Mouse (Mus musculus) mouse trophoblast stem cell (cell line): Measurements from ENCODE around the gene Ice2.

Source experiments
- in situ Hi-C, 2 experiments: fragments of 300-500 bp; cut with MseI, MboI; formaldehyde crosslinking; loops; 2 replicates in 1 of 2; 3 replicates in 1 of 2; pipeline ENCODE4 v1.15.1; 2025

The Ice2 gene

DNA sequence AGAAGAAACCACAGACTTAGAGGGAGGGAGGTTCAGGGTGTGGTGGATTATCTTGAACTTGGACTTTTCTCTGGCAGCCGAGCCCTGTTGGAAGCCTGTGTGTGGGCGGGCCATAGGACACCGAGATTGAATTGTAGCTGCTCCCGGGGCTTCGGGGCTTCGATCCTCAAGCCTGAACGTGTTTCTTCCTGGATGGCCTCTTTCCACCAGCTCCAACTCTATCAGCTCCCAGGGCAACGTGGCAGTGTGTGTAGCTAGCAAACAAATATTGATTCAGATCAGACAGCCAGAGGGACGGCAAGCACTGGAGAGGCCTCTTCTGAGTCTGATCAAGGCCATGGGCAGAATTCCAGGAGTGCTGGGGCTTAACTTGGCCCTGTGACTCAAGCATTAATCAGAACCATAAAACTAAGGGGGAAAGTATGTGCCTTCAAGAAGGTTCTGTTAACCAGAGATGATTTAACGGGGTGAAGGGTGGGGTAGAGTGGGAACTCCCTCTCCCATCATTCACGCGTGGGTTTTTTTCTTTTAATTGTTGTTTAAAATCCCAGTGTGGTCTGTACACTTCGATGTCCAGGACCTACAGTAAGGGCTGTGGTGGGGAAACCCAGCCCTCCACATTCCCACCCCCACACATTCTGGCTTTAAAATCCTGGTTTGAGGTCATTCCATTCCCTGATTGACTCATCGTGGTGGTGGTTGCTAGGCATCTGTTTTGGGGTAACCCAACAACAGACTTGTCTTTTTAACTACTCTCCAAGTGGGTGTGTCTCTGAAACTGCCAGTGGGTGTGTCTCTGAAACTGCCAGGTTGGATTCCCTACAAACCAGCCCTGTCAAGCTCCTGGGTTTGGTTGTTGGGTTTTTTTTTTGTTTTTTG lies 60.3 kb downstream of the Ice2 start:
- in situ Hi-C loops = no loop called here

DNA sequence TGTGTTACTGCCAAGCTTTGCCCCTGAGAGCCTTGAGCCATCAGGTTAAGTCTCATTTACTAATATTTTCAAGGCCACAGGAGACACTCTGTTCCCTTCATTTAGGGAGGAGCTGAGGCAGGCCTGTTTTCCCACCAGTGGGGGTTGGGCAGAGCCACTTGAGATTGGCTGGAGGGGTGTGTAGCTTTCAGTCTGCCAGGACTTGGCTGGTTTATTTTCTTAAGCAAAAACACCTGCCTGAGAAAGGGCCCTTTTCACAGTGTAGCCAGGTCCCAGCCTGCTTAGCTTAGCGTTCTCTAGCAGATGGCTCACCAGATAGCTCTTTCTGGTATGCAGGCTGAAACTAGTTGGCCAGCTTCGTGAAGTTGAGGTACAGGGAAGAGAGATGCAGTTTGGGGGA lies 61.3 kb downstream of the Ice2 start:
- in situ Hi-C loops = no loop called here

DNA sequence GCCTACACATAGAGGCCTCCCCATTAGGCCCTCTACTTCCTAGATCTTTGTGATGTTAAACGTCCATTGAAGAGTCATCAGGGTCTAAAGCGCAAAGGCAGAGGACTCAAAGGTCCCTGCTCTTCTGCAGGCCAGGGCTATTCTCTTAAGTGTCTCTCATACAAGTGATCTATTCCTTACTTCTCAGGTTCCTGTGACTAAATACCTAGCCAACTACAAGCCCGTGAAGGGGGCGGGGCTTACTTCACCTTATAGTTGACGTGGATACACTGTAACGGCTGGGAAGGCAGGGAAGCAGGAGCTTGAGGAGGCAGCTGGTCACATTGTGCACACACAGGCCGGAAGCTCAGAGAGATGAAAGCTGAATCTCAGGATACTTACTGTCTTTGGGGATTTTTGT lies 62.2 kb downstream of the Ice2 start:
- in situ Hi-C loops = no loop called here

DNA sequence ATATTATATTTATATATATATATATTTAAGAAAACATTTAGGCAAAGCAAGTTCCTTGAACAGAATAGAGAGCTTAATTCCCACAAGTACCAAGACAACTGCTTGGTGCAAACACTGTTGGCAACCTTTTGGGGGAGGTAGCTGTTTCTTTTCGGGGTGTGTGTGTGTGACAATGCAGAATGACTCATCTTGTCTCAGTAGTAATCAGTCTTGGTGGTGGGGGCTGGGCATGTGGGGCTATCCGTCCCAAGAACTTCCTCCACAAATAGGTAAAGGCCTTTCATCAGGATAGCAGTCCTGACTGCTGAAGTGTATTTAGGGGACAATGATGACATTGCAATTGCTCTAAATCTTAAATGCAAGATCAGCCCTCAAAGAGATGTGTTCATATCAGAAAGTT lies 65.3 kb downstream of the Ice2 start:
- in situ Hi-C loops = no loop called here

DNA sequence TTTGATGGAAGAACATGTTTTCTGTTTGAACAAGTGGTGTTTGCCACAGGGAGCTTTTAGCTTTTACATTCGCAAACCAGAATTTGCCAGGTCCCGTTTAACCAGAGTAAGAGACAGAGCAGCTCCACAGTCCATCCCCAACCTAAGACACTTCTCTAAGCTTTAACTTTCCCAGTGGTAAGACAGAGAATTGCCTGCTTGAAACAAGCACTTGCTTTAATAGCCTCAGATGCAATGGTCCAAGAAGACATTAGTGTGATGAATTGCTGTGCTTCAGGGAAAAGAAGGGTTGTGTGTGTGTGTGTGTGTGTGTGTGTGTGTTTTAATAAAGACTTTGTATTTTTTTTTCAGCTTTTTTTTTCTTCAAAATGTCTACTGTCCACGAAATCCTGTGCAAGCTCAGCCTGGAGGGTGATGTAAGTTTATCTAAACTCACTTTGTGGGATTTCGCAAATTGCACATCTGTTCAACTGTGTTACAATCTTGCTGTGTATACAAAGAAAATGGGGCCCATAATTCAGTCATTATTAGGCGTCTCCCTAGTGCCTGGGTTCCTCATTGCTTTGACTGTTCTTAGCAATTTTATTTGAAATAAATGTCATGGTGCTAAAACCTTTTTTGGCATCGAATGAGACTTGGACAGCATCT lies 66.5 kb downstream of the Ice2 start:
- in situ Hi-C loops = no loop called here

DNA sequence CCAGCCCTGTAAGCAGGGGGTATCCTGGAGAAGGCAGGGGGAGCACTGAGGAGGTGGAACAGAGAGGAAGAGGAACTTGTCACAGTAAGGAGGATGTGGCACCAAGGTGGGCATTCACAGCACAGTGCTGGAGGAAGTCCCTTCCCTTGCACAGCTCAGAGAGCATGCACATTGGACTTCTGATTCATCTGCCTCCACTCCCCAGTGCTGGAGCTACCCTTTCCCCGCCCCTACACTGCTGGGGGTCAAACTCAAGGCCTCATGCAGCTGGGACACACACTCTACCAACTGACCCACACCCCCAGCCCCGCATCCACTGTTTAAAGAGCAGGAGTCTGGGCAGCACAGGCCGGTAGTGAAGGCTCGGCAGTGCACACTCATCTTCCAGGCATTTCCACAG lies 68.4 kb downstream of the Ice2 start:
- in situ Hi-C loops = no loop called here

DNA sequence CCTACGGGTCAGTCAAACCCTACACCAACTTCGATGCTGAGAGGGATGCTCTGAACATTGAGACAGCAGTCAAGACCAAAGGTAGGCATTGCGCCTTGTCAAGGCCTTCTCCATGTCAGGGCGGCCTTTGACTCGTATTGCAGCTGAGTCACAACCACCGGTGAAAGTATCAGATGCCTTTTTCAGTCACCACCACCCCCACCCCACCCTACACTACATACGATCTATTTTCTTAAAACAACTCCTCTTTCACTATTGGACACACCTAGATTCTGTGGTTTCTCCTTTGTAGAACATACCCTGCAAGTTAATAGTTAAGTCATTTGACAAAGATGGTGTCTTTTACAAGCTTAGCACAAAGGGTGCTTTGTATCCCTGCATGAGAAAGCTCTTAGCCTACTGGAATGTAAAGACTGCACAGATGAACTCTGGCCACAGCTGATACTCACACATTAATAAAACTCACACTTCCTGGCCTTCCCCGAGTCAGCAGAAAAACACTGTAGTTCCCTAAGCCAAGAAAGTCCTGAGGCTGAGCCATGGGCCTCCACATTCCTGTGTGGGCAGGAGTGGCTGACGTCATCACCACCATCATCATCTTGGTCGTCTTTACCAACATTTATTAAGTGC lies 69.7 kb downstream of the Ice2 start:
- in situ Hi-C loops = no loop called here

DNA sequence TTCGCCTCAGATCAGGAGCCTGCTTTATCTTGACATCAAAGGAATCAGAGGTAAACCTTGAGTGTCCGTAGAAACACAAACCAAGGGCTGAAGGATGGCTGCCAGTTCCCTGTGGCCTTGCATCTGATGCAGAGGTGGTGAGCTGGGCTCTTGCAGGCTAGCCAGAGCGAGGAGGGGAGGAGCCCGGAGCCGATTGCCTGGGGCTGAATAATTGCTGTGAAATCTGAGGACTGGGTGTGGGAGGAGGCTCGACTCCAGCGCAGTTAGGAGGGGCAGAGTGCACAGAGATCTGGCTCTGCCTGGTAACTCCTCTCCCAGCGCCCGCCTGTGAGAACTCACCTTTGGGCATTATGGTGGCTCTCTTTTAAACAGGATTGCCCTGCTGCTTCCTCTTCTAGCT lies 71.3 kb downstream of the Ice2 start:
- in situ Hi-C loops = no loop called here

DNA sequence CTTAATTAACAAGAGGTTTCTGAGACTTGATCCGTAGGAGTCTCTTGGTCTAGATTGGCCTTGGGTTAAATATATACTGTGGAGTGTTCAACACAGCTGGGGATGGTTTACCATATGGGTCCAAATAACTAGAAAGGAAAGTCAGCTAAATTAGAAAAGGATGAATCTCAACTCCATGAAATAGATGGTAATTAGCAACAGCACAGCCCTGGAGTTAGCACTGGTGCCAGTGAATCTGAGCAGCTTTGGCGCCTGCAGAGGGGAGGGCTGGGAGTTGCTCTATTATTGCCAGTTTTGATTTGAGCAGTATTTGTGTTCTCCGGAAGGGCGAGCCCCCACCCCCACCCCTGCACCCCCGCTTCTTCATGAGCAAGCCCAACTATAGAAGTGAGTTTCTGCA lies 72.7 kb downstream of the Ice2 start:
- in situ Hi-C loops = no loop called here

DNA sequence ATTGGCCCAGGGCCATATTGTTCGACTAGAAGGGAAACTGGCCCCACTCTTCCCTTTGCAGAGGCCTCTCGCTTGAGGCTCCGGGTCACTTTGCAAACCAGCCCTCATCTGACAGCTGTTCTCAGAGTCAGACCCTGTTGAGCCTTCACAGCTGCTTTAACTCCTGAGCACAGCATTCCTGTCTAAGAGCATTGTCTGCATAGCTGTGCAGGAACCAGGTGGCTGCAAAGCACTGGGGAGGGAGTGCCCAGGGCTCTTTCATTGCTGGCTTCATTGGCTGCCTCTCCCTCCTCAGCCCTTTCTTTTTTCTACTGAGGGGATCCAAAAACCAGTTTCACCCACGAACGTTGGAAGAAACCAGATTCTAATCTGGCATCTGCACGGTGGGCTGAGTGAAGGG lies 73.2 kb downstream of the Ice2 start:
- in situ Hi-C loops = no loop called here

DNA sequence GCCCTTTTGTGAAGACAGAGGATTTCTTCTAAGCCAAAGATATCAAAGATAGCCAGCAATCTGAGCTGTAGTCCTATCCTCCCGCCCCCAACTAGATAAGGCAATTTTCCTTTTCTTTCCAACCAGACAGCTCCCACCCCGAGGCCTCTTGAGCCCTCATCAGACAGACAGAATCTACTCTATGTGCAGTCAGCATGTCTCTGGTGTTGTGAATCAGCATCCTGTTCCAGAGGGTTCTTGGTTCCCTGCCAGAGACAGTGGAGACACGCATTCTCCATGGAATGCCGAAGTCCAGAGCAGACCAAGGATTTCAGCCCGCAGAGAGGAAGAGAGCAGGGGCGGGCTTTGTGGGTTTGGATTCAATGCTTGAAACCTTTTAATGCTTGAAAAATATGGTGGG lies 75.0 kb downstream of the Ice2 start:
- in situ Hi-C loops = no loop called here

DNA sequence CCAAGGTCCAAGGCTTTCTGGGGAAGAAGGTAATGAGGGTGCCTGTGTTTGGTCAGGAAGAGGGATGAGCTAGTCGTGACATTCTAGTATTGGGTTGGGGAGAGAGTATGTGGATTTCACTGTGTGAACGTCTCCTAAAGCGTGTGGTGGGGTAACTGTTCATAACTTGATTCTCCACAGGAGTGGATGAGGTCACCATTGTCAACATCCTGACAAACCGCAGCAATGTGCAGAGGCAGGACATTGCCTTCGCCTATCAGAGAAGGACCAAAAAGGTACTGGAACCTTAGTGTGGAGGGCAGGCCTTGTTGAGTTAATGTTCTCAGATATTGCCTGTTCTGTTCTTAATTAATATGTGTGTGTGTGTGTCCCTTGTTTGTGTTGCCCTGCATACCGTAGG lies 78.2 kb downstream of the Ice2 start:
- in situ Hi-C loops = loop anchor here in 1 of 2 experiments (25.0 kb wide), 1 partner anchor 114 kb away; no protein-coding TSS in a partner anchor

DNA sequence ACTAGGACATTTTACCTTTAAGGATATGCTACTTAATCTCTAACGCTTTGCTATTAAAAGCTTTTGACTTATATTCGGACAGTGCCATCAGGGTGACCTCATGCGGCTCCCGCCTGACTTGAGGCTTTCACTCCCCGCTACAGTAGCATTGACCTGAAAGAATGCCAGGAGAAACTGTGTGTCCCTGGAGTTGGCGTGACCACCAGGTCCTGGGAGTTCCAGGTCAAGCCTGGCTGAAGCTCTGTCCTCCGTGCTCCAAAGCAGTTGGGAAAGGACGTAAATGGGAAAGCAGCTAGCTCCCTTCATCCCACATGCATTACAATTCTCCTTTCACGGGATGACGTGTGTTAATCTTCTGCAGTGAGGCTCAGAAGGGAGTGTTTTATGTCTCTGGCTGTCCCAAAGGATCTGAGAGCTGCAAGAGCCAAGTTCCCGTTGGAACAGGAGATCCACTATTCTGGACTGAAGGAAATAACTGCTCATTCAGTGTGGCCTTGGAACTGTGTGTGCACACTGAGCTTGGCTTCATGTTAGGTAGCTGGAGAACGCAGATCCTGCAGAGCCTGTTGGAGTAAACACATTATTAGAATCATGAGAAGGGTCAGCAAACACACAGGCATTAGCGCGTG lies 79.6 kb downstream of the Ice2 start:
- in situ Hi-C loops = loop anchor here in 1 of 2 experiments (25.0 kb wide), 1 partner anchor 115 kb away; no protein-coding TSS in a partner anchor

DNA sequence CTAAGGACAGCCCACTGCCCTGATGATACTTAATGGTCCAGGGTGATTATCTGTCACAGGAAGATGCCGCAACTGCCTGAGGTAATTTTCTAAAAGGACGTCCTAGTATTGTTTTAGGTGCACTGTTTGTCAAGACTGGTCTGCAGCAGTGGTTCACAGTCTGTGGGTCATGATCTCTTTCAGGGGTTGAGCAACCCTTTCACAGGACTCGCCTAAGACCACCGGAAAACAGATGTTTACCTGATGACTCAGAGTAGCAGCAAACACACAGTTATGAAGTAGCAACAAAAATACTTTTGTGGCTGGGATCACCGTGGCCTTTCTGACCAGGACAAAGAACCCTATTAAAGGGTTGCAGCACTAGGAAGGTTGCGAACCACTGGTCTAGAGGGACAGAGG lies 80.1 kb downstream of the Ice2 start:
- in situ Hi-C loops = loop anchor here in 1 of 2 experiments (25.0 kb wide), 1 partner anchor 116 kb away; no protein-coding TSS in a partner anchor

DNA sequence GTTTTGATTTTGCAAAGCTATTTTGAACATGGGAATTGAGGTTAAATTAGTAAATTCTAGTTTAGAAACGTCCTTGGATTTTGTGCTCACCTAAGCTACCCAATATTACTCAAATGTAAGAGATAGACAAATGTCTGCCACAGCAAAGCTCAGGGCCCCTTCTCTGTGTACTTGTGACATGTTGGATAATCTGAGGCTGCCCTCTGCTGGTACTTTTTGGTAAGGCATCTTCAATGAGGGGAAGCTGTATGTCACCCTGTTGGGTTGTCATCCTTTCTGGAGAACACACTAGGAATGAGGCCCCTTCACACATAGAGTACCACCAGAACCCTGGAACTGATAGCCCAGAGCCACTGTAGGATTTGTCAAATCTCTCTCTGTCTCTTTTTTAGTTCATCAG lies 82.6 kb downstream of the Ice2 start:
- in situ Hi-C loops = loop anchor here in 1 of 2 experiments (10.0 to 25.0 kb wide), 2 partner anchors 66 to 118 kb away; no protein-coding TSS in a partner anchor
